In genomic region chr14:20626447-20626846, GRCm38 (mm10) we compare ENCODE assay signal across 39 mouse cellular contexts. TPM values are rescaled to one million over a fixed set of nuclear protein-coding genes. Genes with fewer than 3 reads are reported as not detected.
"Had no signal": no experiment of that assay in that cellular context is flagged by ENCODE, and none has a peak within 500 bp of the region (broad histone marks: within the 10 kb centered on the region; RNA-seq: fewer than 3 reads in every experiment).

No protein-coding gene starts in this region.

- H3K27me3 ChIP-seq: heart, embryonic 12.5 days; heart, embryonic 13.5 days; heart, embryonic 15.5 days; hindbrain, embryonic 12.5 days; hindbrain, embryonic 13.5 days; hindbrain, embryonic 15.5 days; kidney, embryonic 15.5 days had no signal

- H3K36me3 ChIP-seq: heart, embryonic 10.5 days; heart, embryonic 12.5 days; heart, embryonic 13.5 days; heart, embryonic 15.5 days; hindbrain, embryonic 12.5 days; hindbrain, embryonic 13.5 days; hindbrain, embryonic 15.5 days; kidney, embryonic 15.5 days had no signal

- H3K4me3 ChIP-seq: heart, embryonic 10.5 days; heart, embryonic 12.5 days; heart, embryonic 13.5 days; heart, embryonic 15.5 days; hindbrain, embryonic 10.5 days; hindbrain, embryonic 12.5 days; hindbrain, embryonic 13.5 days; hindbrain, embryonic 15.5 days; kidney, embryonic 15.5 days; layer of hippocampus, adult 2 months; left cerebral cortex, adult 2 months had no signal

- H3K9me3 ChIP-seq: heart, embryonic 10.5 days; heart, embryonic 12.5 days; heart, embryonic 13.5 days; heart, embryonic 15.5 days; hindbrain, embryonic 10.5 days; hindbrain, embryonic 12.5 days; hindbrain, embryonic 13.5 days; hindbrain, embryonic 15.5 days; kidney, embryonic 15.5 days had no signal

- H3K4me2 ChIP-seq: heart, embryonic 12.5 days; heart, embryonic 15.5 days; hindbrain, embryonic 12.5 days; hindbrain, embryonic 13.5 days; hindbrain, embryonic 14.5 days; hindbrain, embryonic 15.5 days; kidney, embryonic 15.5 days had no signal

- H3K4me1 ChIP-seq: hindbrain, embryonic 10.5 days; hindbrain, embryonic 12.5 days; hindbrain, embryonic 13.5 days; hindbrain, embryonic 15.5 days; kidney, embryonic 15.5 days had no signal

- DNase-seq: heart, postnatal 10 days; heart, postnatal 14 days; heart, postnatal 36 days; heart, postnatal 4 days; kidney, adult 11 months; kidney, adult 18-20 months; kidney, adult 2 months; kidney, adult 8-10 months; kidney, adult 9 months; kidney, postnatal 10 days; kidney, postnatal 14 days; kidney, postnatal 25 days; kidney, postnatal 36 days; kidney, postnatal 4 days; layer of hippocampus, adult 9-11 months; layer of hippocampus, postnatal 36 days had no signal

- H3K9ac ChIP-seq: heart, embryonic 13.5 days; heart, embryonic 15.5 days; hindbrain, embryonic 12.5 days; hindbrain, embryonic 13.5 days; hindbrain, embryonic 14.5 days; hindbrain, embryonic 15.5 days; kidney, embryonic 15.5 days had no signal

- H3K27ac ChIP-seq: heart, embryonic 10.5 days; heart, embryonic 13.5 days; heart, embryonic 15.5 days; hindbrain, embryonic 10.5 days; hindbrain, embryonic 12.5 days; hindbrain, embryonic 13.5 days; hindbrain, embryonic 14.5 days; hindbrain, embryonic 15.5 days; hindbrain, postnatal 0 days; kidney, embryonic 15.5 days; kidney, postnatal 0 days; layer of hippocampus, adult 2 months; left cerebral cortex, adult 2 months had no signal

- ATAC-seq: hindbrain, embryonic 16.5 days; hindbrain, postnatal 0 days; inflammation-experienced regulatory T-cells, adult 6 months had no signal

RNA-seq across cellular contexts. Expression of gene Myoz1, which starts 29.9 kb away (rescaled TPM):
- total RNA-seq: hematopoietic stem cell, adult 5-6 weeks; hindbrain, postnatal 0 days; layer of hippocampus, adult 18-20 months; layer of hippocampus, adult 2 months; layer of hippocampus, postnatal 14 days; layer of hippocampus, postnatal 25 days; layer of hippocampus, postnatal 36 days; left cerebral cortex, adult 18-20 months; left cerebral cortex, adult 2 months had no signal
- polyA plus RNA-seq: hindbrain, embryonic 11.5 days; hindbrain, embryonic 14.5 days; hindbrain, embryonic 15.5 days; hindbrain, postnatal 0 days; inflammation-experienced regulatory T-cells, adult 6 months; intestine, embryonic 14.5 days had no signal

RNA-seq across cellular contexts. Expression of gene Synpo2l, which starts 41.7 kb away (rescaled TPM):
- total RNA-seq: hematopoietic stem cell, adult 5-6 weeks had no signal
- polyA plus RNA-seq: inflammation-experienced regulatory T-cells, adult 6 months had no signal
